Mouse (Mus musculus): ENCODE results near the gene Hnrnpa1.

The Hnrnpa1 gene

GRCm38 (mm10) chr15:103240160-103241028, at the start of gene Hnrnpa1:
Gene Hnrnpa1 (plus strand): TSS chr15:103240432.
- peak; percentile 93 for DNase-seq

GRCm38 (mm10) chr15:103190531-103191462, 49.4 kb upstream of the Hnrnpa1 start:
- no peak for DNase-seq

DNA sequence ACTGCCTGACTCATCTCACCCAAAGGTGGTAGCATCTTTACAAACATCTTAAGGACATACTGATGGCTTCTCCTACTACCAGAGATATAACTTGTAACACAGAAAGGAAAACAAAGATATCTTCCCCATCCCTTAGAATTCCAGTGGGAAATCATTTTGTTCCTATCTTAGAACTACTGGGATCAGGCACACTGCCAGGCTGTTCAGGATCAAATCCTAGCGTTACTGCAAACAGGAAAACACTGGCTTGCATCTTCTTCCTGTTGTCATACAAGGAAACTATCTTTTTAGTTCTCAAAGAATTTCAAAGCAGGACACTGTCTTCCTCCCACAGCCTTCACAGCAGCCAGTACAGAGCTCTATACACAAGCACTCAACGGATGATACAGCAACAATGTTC, 46.6 kb upstream of the Hnrnpa1 start:
- no peak for DNase-seq

DNA sequence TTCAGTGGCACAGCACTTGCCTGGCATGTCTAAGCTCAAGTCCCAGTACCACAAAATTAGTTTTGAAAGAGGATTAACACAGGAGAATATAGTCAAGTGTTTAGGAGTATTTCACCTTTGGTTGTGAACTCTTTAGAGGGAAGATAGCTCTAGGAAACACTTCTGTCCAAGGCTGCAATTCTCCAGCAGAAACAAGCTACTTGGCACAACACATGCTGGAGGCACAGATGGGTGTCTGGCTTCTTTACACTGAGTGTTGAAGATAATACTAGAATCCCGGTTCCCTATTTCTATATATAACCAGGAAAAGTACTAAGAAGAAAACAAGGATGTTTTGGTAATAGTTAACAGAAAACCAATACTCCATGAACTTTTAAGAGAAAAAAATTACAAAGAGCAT, 43.4 kb upstream of the Hnrnpa1 start:
- no peak for DNase-seq

DNA sequence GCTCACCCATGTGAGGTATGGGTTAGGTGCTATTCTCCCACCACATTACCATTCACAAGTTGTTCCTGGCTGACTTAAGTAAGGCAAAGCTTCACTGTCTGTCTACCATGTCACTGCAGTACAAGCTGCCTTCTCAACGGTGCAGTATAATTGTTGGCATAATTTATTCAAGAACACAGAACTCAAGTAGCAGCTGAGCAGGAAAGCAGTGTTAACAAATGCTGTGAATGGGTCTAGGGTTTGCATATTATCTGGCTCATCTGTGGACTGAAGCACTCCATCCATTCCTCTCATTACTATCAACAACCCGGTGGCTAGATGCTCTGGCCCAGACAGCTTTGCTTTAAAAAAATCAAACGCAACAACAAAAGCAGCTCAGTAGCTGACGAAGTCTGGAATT, 42.4 kb upstream of the Hnrnpa1 start:
- DNase-seq, result no peak

- no peak for DNase-seq
Observed at GRCm38 (mm10) chr15:103202088-103202793, 38.0 kb upstream of the Hnrnpa1 start.

- DNase-seq, result no peak
Observed at GRCm38 (mm10) chr15:103205156-103205555, 35.1 kb upstream of the Hnrnpa1 start.

- DNase-seq, result no peak
Observed at GRCm38 (mm10) chr15:103214149-103214548, 26.1 kb upstream of the Hnrnpa1 start.

- peak; percentile 36 for DNase-seq
Observed at GRCm38 (mm10) chr15:103214971-103215907, 25.0 kb upstream of the Hnrnpa1 start.

GRCm38 (mm10) chr15:103216052-103216451, 24.2 kb upstream of the Hnrnpa1 start:
- no peak for DNase-seq

DNA sequence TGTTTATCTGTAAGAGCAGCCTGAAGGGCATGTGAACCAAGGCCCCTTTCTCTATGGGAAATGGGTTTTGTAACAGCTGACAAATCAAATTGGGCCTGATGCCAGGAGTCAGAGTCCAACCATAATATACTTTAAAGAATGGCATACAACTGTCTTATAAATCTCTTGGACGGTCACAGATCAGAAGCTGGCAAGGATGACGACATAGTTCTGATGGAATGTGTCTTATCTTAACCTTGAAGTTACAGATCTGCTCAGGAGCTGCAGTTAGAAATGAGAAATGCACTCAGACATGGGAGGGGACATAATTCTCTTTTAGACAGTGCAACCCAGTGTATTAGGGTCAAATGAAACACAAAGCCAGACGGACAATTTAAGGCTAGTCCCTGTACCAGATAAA, 19.4 kb upstream of the Hnrnpa1 start:
- DNase-seq, result no peak

- no peak for DNase-seq
Observed at GRCm38 (mm10) chr15:103221386-103221785, 18.8 kb upstream of the Hnrnpa1 start.

DNA sequence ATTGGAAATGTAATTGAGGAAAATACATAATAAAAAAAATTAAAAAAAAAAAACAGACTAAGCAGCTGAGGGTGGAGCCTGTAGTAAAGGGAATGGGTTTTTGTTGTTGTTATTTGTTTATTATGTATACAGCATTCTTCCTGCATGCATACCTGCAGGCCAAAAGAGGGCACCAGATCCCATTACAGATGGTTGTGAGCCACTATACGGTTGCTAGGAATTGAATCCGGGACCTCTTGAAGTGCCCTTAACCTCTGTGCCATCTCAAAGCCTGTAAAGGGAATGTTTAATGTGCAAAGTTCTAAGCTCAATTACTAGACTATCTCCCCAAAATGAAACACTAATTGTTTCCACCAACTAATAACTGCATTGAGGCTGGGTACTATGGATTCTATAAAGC, 16.1 kb upstream of the Hnrnpa1 start:
- DNase-seq, result no peak

DNA sequence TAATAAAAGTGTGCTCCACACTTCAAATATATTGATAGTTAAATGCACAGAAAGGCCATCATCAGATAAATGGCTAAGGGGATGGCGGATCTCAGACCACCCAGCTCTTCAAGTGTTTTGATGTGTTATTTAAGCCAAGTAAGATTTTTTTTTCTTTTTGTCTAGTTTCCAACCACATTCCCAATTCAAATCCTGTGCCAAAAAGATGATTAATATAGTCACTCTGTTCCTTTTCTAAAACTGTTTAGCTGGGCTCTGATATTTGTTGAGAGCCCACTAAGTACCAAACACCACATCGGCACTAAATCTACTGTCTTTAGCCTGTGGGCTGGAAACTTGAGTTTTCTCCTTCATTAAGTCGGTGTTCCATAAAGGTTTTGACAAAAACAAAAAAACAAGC, 13.2 kb upstream of the Hnrnpa1 start:
- no peak for DNase-seq

DNA sequence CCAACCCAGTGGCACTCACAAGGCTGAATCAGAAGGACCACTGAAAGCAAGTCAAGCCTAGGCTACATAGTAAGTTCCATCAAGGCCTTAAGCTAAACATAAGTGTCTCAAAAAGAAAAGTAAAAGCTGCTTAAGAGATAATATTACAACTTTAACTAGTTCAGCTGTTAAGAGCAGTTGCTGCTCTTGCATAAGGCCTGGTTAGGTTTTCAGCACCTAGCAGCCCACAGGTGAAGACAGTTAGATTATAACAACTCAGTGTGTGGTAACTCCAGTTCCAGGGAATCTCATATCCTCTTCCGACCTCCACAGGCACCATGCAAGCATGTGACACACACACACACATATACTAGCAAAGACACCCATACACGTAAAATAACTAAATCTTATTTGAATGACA, 12.7 kb upstream of the Hnrnpa1 start:
- DNase-seq, result no peak

DNA sequence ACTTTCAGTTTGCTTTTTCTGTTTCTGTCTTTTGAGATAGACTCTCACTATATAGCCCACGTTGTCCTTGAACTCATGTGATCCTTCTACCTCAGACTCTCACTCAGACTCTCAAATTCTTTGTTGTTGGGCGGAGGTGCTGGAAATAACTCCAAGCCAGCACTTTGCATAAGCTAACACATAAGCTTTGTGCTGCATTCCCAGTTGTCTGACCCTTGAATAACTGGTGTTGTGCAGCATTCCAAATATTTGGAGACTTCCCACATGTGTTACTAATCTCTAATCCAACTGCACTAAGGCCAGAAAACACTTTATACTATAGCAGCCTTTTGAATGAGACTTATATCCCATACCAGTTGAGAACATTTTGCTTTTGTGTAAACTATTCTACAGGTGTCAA, 11.3 kb upstream of the Hnrnpa1 start:
- DNase-seq, result no peak

GRCm38 (mm10) chr15:103233119-103233518, 7.1 kb upstream of the Hnrnpa1 start:
- no peak for DNase-seq

DNA sequence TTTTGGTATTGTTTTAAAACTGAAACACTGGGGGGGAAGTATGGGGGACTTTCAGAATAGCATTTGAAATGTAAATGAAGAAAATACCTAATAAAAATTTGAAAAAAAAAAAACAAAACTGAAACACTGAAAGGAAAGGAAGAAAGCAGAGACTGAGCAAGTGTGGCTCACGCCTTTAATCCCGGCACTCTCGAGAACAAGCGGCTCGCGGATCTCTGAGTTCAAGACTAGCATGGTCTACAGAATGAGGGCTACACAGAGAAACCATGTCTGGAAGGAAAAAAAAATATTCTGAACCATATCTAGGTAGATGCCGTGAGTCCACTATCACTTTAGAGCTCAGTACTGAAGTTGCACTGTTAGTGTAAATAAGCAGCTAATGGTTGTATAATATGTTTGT, 2.9 kb upstream of the Hnrnpa1 start:
- DNase-seq, result no peak

DNA sequence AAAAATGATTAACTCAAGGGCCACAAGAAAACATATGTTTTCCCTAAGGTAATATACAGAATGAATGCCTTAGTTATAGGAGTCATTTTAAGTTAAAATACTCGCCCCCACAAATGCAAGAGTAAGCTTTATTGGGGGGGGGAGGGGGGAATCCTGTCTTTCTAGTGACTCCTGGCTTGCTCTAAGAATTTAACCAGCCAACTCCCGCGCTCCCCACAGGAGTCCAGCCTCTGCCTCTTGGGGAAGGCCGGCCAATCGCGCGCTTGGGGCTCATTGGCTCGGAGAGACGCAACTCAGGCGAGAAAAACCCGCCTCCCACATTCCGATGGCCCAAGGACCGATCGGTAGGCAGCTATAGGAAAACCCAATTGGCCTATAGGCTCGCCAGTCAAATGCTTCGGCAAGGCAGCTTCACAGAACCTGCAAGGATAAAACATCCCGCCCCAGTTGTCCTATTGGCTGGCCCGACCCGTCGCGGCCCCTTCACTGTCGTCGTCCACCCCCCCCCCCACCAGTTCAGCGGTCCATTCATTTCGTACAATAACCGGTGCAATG, 1.0 kb upstream of the Hnrnpa1 start:
- DNase-seq, result peak; percentile 92

- DNase-seq, result peak; percentile 98
Observed at GRCm38 (mm10) chr15:103239685-103240159, 510 bp upstream of the Hnrnpa1 start, which contains the start of gene Cbx5. Gene Cbx5 (minus strand): TSS chr15:103239816.

All from cerebellum, adult 8-10 months (tissue).